Mouse (Mus musculus) splenic B cell, adult 2 months (primary cell): ENCODE data around the gene Dcpp1.
"Not testable (repeated sequence)": the region's sequence is repeated elsewhere in the genome, so short reads cannot be mapped to it uniquely, and the experiment has no call there.

Experiments
- DNase-seq: peaks from one replicate; pipeline ENCODE4 v3.0.0-alpha.2; 2011; ENCODE audit warnings: low read depth, low spot score
- H3K27me3 ChIP-seq: 2 replicates; pipeline ENCODE4 v1.6.1; 2012; ENCODE audit warnings: mild to moderate bottlenecking, low read length, moderate library complexity, mixed read lengths; ENCODE audit not compliant: control insufficient read depth, poor library complexity, insufficient read depth, severe bottlenecking
- H3K36me3 ChIP-seq: 2 replicates; pipeline ENCODE4 v1.6.1; 2012; ENCODE audit warnings: mild to moderate bottlenecking, low read length, moderate library complexity, mixed read lengths; ENCODE audit not compliant: control insufficient read depth, poor library complexity, insufficient read depth, severe bottlenecking

Gene Dcpp1

GRCm38 (mm10) chr17:23868513-23868912 is 12.2 kb upstream of the Dcpp1 start:
- no peak for DNase-seq
- no peaks in the 10 kb centered on the region for H3K27me3 ChIP-seq

DNA sequence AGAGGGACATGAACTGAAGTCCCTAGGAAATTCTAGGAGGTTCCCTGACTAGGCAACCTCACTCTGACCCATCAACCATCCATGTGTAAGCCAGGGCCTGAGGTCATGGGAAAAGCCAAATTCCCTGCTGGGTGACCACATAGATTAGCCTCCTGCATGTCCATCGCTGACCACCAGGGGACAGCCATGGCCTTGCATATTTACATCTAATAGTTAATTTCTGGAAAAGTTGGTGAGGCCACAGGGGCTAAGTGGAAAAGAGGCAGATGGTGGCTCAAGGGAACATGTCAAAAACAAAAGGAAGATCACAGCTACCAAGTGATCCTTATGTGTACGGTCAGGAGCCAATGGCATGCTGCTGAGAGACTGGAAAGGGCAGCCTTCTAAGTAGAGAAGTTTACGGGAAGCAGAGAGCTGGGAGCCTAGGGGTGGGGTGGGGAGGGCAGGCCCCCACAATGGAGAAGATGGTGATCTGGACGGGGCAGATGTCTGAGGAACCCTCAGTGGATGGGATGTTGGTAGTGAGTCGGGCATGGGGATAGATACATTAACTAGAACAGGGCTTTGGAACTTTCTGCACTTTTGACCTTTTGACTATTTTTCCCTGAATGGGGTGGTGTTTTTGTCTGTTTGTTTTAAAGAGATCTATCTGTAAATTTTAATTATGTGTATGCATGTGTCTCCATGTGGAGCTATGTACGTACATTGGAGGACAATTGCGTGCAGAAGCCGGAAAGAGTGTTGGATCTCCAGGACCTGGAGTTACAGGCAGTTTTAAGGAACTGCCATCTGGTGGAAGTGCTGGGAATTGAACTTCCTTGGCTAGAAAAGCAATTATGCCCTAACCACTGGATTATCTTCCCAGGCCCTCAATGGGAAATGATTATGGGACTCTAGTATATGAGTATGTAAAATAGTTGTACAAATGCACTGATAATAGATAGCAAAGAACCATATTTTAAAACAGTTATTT is 6.5 kb upstream of the Dcpp1 start:
- DNase-seq: peak; percentile 26
- H3K36me3 ChIP-seq: no peaks in the 10 kb centered on the region
- H3K27me3 ChIP-seq: no peaks in the 10 kb centered on the region; the same call in 1 of the 2 replicates

More at GRCm38 (mm10) chr17:23868513-23868912, 12.2 kb upstream of the Dcpp1 start:
- H3K36me3 ChIP-seq: no peaks in the 10 kb centered on the region

- Histone ChIP-seq H3K27me3 (no peaks in the 10 kb centered on the region; the same call in 1 of the 2 replicates), H3K36me3 (no peaks in the 10 kb centered on the region)
- DNase-seq: no peak
Measured at GRCm38 (mm10) chr17:23876741-23877140, 3.9 kb upstream of the Dcpp1 start.

DNA sequence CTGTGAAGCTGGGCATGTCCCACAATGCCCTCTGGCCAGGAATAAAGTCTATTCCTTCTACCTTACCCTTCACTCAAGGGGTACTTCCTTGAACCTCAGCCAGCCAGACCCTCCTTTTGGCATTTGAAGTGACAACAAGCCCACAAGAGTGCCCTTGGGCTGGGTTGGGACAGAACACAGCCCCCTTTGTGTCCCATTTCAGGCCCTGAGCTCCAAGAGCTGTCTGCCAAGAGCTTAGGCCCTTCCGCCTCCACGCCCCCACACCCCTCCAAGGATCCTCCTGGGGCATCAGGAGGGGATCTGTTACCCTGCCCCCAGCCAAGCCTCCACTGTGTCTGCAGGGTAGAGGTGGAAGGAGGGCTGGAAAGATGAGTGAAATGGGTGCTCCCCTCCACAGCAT is 3.5 kb upstream of the Dcpp1 start:
- no peaks in the 10 kb centered on the region; the same call in 1 of the 2 replicates for H3K27me3 ChIP-seq
- DNase-seq: no peak
- no peaks in the 10 kb centered on the region for H3K36me3 ChIP-seq

- not testable (repeated sequence) for H3K36me3 ChIP-seq, H3K27me3 ChIP-seq, DNase-seq
Measured at GRCm38 (mm10) chr17:23917158-23917557, 36.5 kb downstream of the Dcpp1 start, which contains the start of gene Dcpp3. TSS of gene Dcpp3 (plus strand) at chr17:23917458.

DNA sequence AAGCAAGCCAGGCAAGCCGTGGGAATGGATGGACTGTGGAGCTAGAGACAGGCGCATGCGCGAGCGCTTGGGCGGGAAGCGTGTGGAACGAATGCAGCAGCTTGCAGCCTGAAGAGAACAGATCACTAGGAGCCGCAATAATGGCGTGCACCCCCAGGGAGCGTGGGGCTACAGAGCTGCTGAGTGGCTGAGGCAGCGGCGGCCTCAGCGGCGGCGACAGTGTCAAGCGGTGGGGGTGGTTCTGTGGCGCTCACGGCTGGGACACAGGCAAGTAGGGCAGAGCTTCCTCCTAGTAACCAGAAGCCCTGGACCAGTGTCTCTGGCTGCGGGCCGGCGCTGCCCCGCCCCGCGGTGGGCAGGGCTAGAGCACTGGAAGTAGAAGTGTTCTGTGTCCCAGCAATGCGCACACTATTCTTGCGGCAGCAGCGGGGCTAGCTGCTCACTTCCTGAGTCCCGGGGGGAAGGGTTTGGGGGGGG is 43.9 kb downstream of the Dcpp1 start:
- H3K36me3 ChIP-seq: no peaks in the 10 kb centered on the region
- no peaks in the 10 kb centered on the region for H3K27me3 ChIP-seq
- peak; percentile 87 for DNase-seq

GRCm38 (mm10) chr17:23925090-23925493 is 44.4 kb downstream of the Dcpp1 start:
- Histone ChIP-seq H3K27me3 (no peaks in the 10 kb centered on the region), H3K36me3 (no peaks in the 10 kb centered on the region)
- DNase-seq: peak; percentile 38

- DNase-seq: no peak
- Histone ChIP-seq H3K27me3 (no peaks in the 10 kb centered on the region), H3K36me3 (no peaks in the 10 kb centered on the region)
Measured at GRCm38 (mm10) chr17:23931157-23931556, 50.5 kb downstream of the Dcpp1 start.
